Mouse (Mus musculus): ENCODE measurements around the gene Rarg. TPM values are rescaled to one million over a fixed set of nuclear protein-coding genes. Genes with fewer than 3 reads are reported as not detected.
A peak's percentile ranks its signal among the peaks of the same experiment; 100 is the strongest.

Rarg gene
- polyA plus RNA-seq, 1 experiment from 2014 or later = 9.1 TPM

- peak overlapping the region; percentile 66 for H3K4me3 ChIP-seq
- peak overlapping the region; percentile 94 for H3K4me2 ChIP-seq
- H3K9ac ChIP-seq = peak overlapping the region; percentile 85
- 8% methylated on average over 22 of the region's 22 CpGs for WGBS
- H3K27me3 ChIP-seq (replicated peaks) = peaks cover 83% of the 10 kb centered on the region
- H3K4me1 ChIP-seq = peaks cover 28% of the 10 kb centered on the region
- ATAC-seq (ENCODE audit: extremely low read depth, insufficient number of reproducible peaks, low FRiP score, low TSS enrichment) = no peak
- no peaks in the 10 kb centered on the region for H3K9me3 ChIP-seq
- H3K36me3 ChIP-seq = no peaks in the 10 kb centered on the region
- H3K27ac ChIP-seq (replicated peaks) = peak overlapping the region; percentile 78
Observed at GRCm38 (mm10) chr15:102256431-102257201, 701 bp downstream of the Rarg start.

- 44% methylated on average over 13 of the region's 14 CpGs for WGBS
- Histone ChIP-seq H3K27ac (replicated peaks) (peak overlapping the region; percentile 78), H3K4me2 (peak overlapping the region; percentile 94)
Observed at GRCm38 (mm10) chr15:102255547-102256255, 1.6 kb downstream of the Rarg start.

GRCm38 (mm10) chr15:102250521-102250920 lies 6.8 kb downstream of the Rarg start:
- peaks cover 76% of the 10 kb centered on the region for H3K27me3 ChIP-seq (replicated peaks)
- 76% methylated on average over 5 of the region's 5 CpGs for WGBS
- H3K36me3 ChIP-seq = 0 out of 2 replicates have a peak, but pooled peaks cover 3% of the 10 kb centered on the region
- H3K27ac ChIP-seq (replicated peaks) = no peak overlapping the region
- H3K9me3 ChIP-seq = no peaks in the 10 kb centered on the region
- H3K4me3 ChIP-seq = no peak overlapping the region
- no peak overlapping the region; the same call in 1 of the 2 replicates for H3K4me2 ChIP-seq
- H3K9ac ChIP-seq = no peak overlapping the region
- no peak for ATAC-seq (ENCODE audit: extremely low read depth, insufficient number of reproducible peaks, low FRiP score, low TSS enrichment)
- H3K4me1 ChIP-seq = peaks cover 37% of the 10 kb centered on the region

More at GRCm38 (mm10) chr15:102255547-102256255, 1.6 kb downstream of the Rarg start:
- H3K27me3 ChIP-seq (replicated peaks) = peaks cover 89% of the 10 kb centered on the region
- peaks cover 28% of the 10 kb centered on the region for H3K4me1 ChIP-seq
- H3K4me3 ChIP-seq = peak overlapping the region; percentile 66
- no peaks in the 10 kb centered on the region for H3K9me3 ChIP-seq
- no peak for ATAC-seq (ENCODE audit: extremely low read depth, insufficient number of reproducible peaks, low FRiP score, low TSS enrichment)
- H3K9ac ChIP-seq = peak overlapping the region; percentile 85
- 0 out of 2 replicates have a peak, but pooled peaks cover 3% of the 10 kb centered on the region for H3K36me3 ChIP-seq

GRCm38 (mm10) chr15:102249967-102250366 lies 7.3 kb downstream of the Rarg start:
- H3K9ac ChIP-seq = peak overlapping the region; percentile 84
- 0 out of 2 replicates have a peak, but pooled peaks cover 3% of the 10 kb centered on the region for H3K36me3 ChIP-seq
- no peak for ATAC-seq (ENCODE audit: extremely low read depth, insufficient number of reproducible peaks, low FRiP score, low TSS enrichment)
- H3K4me3 ChIP-seq = no peak overlapping the region
- peak overlapping the region; percentile 97 for H3K27ac ChIP-seq (replicated peaks)
- peak overlapping the region; percentile 96 for H3K4me2 ChIP-seq
- 45% methylated on average over 9 of the region's 9 CpGs for WGBS
- H3K27me3 ChIP-seq (replicated peaks) = peaks cover 76% of the 10 kb centered on the region
- peaks cover 43% of the 10 kb centered on the region for H3K4me1 ChIP-seq
- no peaks in the 10 kb centered on the region for H3K9me3 ChIP-seq

- Histone ChIP-seq H3K4me2 (peak overlapping the region; percentile 96), H3K27ac (replicated peaks) (peak overlapping the region; percentile 97), H3K36me3 (0 out of 2 replicates have a peak, but pooled peaks cover 3% of the 10 kb centered on the region), H3K9ac (peak overlapping the region; percentile 84), H3K27me3 (replicated peaks) (peaks cover 76% of the 10 kb centered on the region), H3K4me3 (peak overlapping the region; percentile 20), H3K9me3 (no peaks in the 10 kb centered on the region), H3K4me1 (peaks cover 47% of the 10 kb centered on the region)
- 1% methylated on average over 13 of the region's 13 CpGs for WGBS
- ATAC-seq (ENCODE audit: extremely low read depth, insufficient number of reproducible peaks, low FRiP score, low TSS enrichment) = no peak
Observed at GRCm38 (mm10) chr15:102249251-102249691, 8.0 kb downstream of the Rarg start.

GRCm38 (mm10) chr15:102248812-102249191 lies 8.5 kb downstream of the Rarg start:
- Histone ChIP-seq H3K9ac (peak overlapping the region; percentile 84), H3K4me1 (peaks cover 52% of the 10 kb centered on the region), H3K4me2 (peak overlapping the region; percentile 96), H3K9me3 (no peaks in the 10 kb centered on the region), H3K27me3 (replicated peaks) (peaks cover 76% of the 10 kb centered on the region), H3K27ac (replicated peaks) (peak overlapping the region; percentile 97), H3K36me3 (0 out of 2 replicates have a peak, but pooled peaks cover 3% of the 10 kb centered on the region), H3K4me3 (peak overlapping the region; percentile 68)
- ATAC-seq (ENCODE audit: extremely low read depth, insufficient number of reproducible peaks, low FRiP score, low TSS enrichment) = no peak
- WGBS = 0% methylated on average over 3 of the region's 3 CpGs

GRCm38 (mm10) chr15:102248131-102248811 lies 9.0 kb downstream of the Rarg start:
- H3K27me3 ChIP-seq (replicated peaks) = peaks cover 81% of the 10 kb centered on the region
- peak overlapping the region; percentile 97 for H3K27ac ChIP-seq (replicated peaks)
- peak overlapping the region; percentile 68 for H3K4me3 ChIP-seq
- ATAC-seq (ENCODE audit: extremely low read depth, insufficient number of reproducible peaks, low FRiP score, low TSS enrichment) = no peak
- H3K4me2 ChIP-seq = peak overlapping the region; percentile 96
- H3K9ac ChIP-seq = peak overlapping the region; percentile 84
- 7% methylated on average over 7 of the region's 8 CpGs for WGBS
- H3K36me3 ChIP-seq = 0 out of 2 replicates have a peak, but pooled peaks cover 3% of the 10 kb centered on the region
- no peaks in the 10 kb centered on the region for H3K9me3 ChIP-seq
- peaks cover 57% of the 10 kb centered on the region for H3K4me1 ChIP-seq

- peak overlapping the region; percentile 97 for H3K27ac ChIP-seq (replicated peaks)
- peak; percentile 42 for ATAC-seq (ENCODE audit: extremely low read depth, insufficient number of reproducible peaks, low FRiP score, low TSS enrichment)
- peak overlapping the region; percentile 84 for H3K9ac ChIP-seq
- peaks cover 64% of the 10 kb centered on the region for H3K4me1 ChIP-seq
- peak overlapping the region; percentile 96 for H3K4me2 ChIP-seq
- H3K4me3 ChIP-seq = peak overlapping the region; percentile 68
- H3K36me3 ChIP-seq = 0 out of 2 replicates have a peak, but pooled peaks cover 3% of the 10 kb centered on the region
- under 1% methylated on average over 60 of the region's 65 CpGs for WGBS
- H3K9me3 ChIP-seq = no peaks in the 10 kb centered on the region
- H3K27me3 ChIP-seq (replicated peaks) = peaks cover 84% of the 10 kb centered on the region
Observed at GRCm38 (mm10) chr15:102247252-102248130, 9.8 kb downstream of the Rarg start.

GRCm38 (mm10) chr15:102246866-102247251 lies 10.5 kb downstream of the Rarg start:
- H3K4me3 ChIP-seq = peak overlapping the region; percentile 68
- peak overlapping the region; percentile 97 for H3K27ac ChIP-seq (replicated peaks)
- no peaks in the 10 kb centered on the region for H3K9me3 ChIP-seq
- peaks cover 84% of the 10 kb centered on the region for H3K27me3 ChIP-seq (replicated peaks)
- peak overlapping the region; percentile 96 for H3K4me2 ChIP-seq
- peak overlapping the region; percentile 84 for H3K9ac ChIP-seq
- peaks cover 64% of the 10 kb centered on the region for H3K4me1 ChIP-seq
- 0 out of 2 replicates have a peak, but pooled peaks cover 3% of the 10 kb centered on the region for H3K36me3 ChIP-seq
- WGBS = under 1% methylated on average over 35 of the region's 35 CpGs
- peak; percentile 42 for ATAC-seq (ENCODE audit: extremely low read depth, insufficient number of reproducible peaks, low FRiP score, low TSS enrichment)

All from heart, embryonic 13.5 days (tissue).